Mouse (Mus musculus) kidney, embryonic 15.5 days (tissue): ENCODE data around the gene Trim50. TPM values are rescaled to one million over a fixed set of nuclear protein-coding genes. Genes with fewer than 3 reads are reported as not detected.
"Not testable (repeated sequence)": the region's sequence is repeated elsewhere in the genome, so short reads cannot be mapped to it uniquely, and the experiment has no call there.

ENCODE experiments used
- ATAC-seq: fragments of 200-750 bp; cut with Nextera tagmentation; replicated peaks from 2 replicates; pipeline ENCODE4 v1.8.0; 2017; ENCODE audit warnings: moderate TSS enrichment; ENCODE audit not compliant: low FRiP score
- H3K27ac ChIP-seq: fragments of 300-500 bp; sonication (generic); 2 replicates; pipeline ENCODE4 v1.5.1; 2015; ENCODE audit warnings: mild to moderate bottlenecking, inconsistent platforms
- H3K27me3 ChIP-seq: fragments of 300-500 bp; sonication (generic); 2 replicates; pipeline ENCODE4 v1.6.1; 2015; ENCODE audit warnings: inconsistent platforms
- H3K36me3 ChIP-seq: fragments of 300-500 bp; sonication (generic); 2 replicates; pipeline ENCODE4 v1.6.1; 2015; ENCODE audit warnings: inconsistent platforms
- H3K4me1 ChIP-seq: fragments of 300-500 bp; sonication (generic); 2 replicates; pipeline ENCODE4 v1.6.1; 2015; ENCODE audit warnings: inconsistent platforms
- H3K4me2 ChIP-seq: fragments of 300-500 bp; sonication (generic); 2 replicates; pipeline ENCODE4 v1.6.1; 2015; ENCODE audit warnings: moderate library complexity, mild to moderate bottlenecking, inconsistent platforms
- H3K4me3 ChIP-seq: fragments of 300-500 bp; sonication (generic); replicated peaks from 2 replicates; pipeline ENCODE4 v1.5.1; 2015; ENCODE audit warnings: mild to moderate bottlenecking, inconsistent platforms
- H3K9ac ChIP-seq: fragments of 300-500 bp; sonication (generic); 2 replicates; pipeline ENCODE4 v1.6.1; 2015; ENCODE audit warnings: mild to moderate bottlenecking, inconsistent platforms
- H3K9me3 ChIP-seq: fragments of 300-500 bp; sonication (generic); replicated peaks from 2 replicates; pipeline ENCODE4 v1.6.1; 2016; ENCODE audit warnings: inconsistent platforms
- WGBS: fragments of 180-500 bp; shearing (Covaris S2); methylation state at CpG from one replicate; pipeline ENCODE4 v1.1.7; 2015; ENCODE audit warnings: mixed read lengths; 5-methylcytosine and 5-hydroxymethylcytosine counted together
- polyA plus RNA-seq: library from polyadenylated mRNA; unstranded; fragments of >200 nt; fragmentation: Nextera tagmentation; extraction: Ambion mirVana; gene quantifications from 2 replicates; pipeline ENCODE4 v1.2.1, GENCODE M21; 2015

Gene Trim50
- polyA plus RNA-seq, 1 experiment from 2014 or later: not detected

DNA sequence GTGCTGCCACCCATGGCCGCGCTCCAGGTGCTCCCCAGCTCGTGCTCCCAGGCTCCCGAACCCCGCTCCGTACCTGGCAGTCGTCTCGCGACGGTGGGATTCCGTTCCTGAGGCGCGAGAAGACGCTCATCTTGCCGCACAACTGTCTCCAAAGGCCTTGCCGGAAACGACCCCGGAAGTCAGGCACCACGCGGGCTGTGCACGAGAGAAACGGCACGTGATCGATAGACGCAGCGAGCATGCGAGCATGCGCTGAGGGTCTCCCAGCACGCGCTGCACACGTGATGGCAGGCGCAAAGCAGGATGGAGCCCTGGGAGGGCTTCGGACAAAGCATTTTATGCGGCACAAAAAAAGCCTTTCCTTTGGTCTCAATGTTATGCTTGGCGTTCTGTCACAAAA lies 3.2 kb upstream of the Trim50 start, which contains the start of gene Fkbp6:
Fkbp6 (minus strand) TSS at position 183 of the 400 bp plus-strand sequence.
- H3K9me3 ChIP-seq: no peaks in the 10 kb centered on the region
- no peak within 1 kb of the TSS for H3K9ac ChIP-seq
- H3K4me3 ChIP-seq: no peak within 1 kb of the TSS
- H3K27me3 ChIP-seq: peaks cover 23% of the 10 kb centered on the region
- 89% methylated on average over 35 of the region's 35 CpGs for WGBS
- no peaks in the 10 kb centered on the region for H3K4me1 ChIP-seq
- no peaks in the 10 kb centered on the region for H3K36me3 ChIP-seq
- no peak within 1 kb of the TSS for H3K27ac ChIP-seq
- no peak within 1 kb of the TSS for H3K4me2 ChIP-seq
- ATAC-seq: no peak

DNA sequence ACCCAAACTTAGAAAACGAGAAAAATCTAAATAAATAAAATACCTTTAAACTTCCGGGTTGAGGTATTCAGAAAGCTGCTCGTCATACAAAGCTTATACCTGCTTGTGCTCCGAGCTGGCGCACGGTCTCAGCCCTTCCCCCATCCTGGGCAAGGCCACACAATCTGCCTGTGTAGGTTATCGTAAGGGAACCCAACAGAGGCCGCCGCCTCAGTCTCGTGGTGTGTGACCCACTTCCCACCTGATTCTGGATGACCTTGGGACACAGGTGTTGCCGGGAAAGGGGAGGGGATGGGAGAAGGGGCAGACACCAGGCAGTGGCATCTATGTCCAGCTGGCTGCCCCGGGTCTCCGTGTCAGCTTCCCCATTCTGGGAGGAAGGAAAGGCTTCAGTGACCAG lies 1.5 kb upstream of the Trim50 start:
- no peak overlapping the region for H3K4me3 ChIP-seq
- no peak overlapping the region for H3K4me2 ChIP-seq
- WGBS: 82% methylated on average over 13 of the region's 13 CpGs
- H3K4me1 ChIP-seq: no peaks in the 10 kb centered on the region
- H3K27ac ChIP-seq: no peak overlapping the region
- H3K9me3 ChIP-seq: no peaks in the 10 kb centered on the region
- no peaks in the 10 kb centered on the region for H3K36me3 ChIP-seq
- H3K9ac ChIP-seq: no peak overlapping the region
- no peak for ATAC-seq
- H3K27me3 ChIP-seq: peaks cover 20% of the 10 kb centered on the region

DNA sequence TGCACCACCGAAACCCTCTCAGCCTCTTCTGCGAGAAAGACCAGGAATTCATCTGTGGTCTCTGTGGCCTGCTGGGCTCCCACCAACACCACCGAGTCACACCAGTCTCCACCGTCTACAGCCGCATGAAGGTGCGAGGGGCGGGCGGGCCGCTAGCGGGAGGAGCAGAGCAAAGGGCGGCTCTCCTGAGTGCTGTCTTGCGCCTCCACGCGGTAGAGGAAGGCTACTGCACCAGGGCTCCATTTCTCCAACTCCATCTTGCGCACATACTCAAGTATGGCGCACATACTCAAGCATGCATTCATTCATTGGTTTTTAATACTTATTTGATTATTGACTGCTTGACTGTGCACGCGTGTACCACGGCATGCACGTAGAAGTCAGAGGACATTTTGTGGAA lies 469 bp downstream of the Trim50 start:
- Histone ChIP-seq H3K4me2 (no peak overlapping the region; the same call in 1 of the 2 replicates), H3K4me1 (no peaks in the 10 kb centered on the region), H3K9me3 (0 out of 2 replicates have a peak, but pooled peaks cover 3% of the 10 kb centered on the region), H3K36me3 (no peaks in the 10 kb centered on the region), H3K4me3 (no peak overlapping the region), H3K27me3 (peaks cover 20% of the 10 kb centered on the region), H3K9ac (no peak overlapping the region), H3K27ac (no peak overlapping the region)
- 21% methylated on average over 20 of the region's 20 CpGs for WGBS
- ATAC-seq: no peak

DNA sequence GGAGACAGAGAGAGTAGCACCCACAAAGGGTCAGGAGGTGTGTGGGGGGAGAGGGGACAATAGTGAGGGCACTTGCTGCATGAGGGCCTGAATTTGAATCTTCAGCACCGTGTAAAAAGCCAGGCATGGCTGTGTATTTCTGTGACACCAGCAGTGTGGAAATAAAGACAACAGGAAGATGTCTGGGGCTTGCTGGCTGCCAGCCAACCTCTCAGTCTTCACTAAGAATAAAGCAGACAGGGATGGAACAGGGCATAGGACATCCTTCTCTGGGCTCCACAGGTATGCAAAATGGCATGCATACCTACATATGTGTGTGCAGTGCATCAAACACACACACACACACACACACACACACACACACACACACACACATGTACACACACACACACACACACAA lies 3.0 kb downstream of the Trim50 start:
- no peak for ATAC-seq
- Histone ChIP-seq H3K4me1 (no peaks in the 10 kb centered on the region), H3K36me3 (no peaks in the 10 kb centered on the region), H3K9me3 (0 out of 2 replicates have a peak, but pooled peaks cover 3% of the 10 kb centered on the region), H3K9ac (no peak overlapping the region), H3K4me3 (no peak overlapping the region), H3K4me2 (no peak overlapping the region), H3K27ac (no peak overlapping the region), H3K27me3 (peaks cover 20% of the 10 kb centered on the region)
- 33% methylated on average over 1 of the region's 1 CpGs for WGBS

DNA sequence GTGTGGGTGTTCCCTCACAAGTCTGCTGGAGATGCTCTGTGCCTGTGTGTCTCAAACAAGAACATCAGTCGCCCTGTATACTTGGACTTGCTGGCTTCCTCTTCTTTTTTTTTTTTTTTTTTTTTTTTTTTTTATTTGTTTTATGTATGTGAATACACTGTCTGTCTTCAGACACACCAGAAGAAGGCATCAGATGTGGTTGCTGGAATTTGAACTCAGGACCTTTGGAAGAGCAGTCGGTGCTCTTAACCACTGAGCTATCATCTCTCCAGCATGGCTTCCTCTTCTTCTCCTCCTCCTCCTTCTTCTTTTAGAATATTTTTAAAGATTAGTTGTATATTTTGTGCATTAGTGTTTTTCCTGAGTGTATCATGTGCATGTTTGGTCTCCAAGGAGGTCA lies 4.5 kb downstream of the Trim50 start:
- H3K36me3 ChIP-seq: no peaks in the 10 kb centered on the region
- H3K9ac ChIP-seq: no peak overlapping the region
- H3K4me1 ChIP-seq: no peaks in the 10 kb centered on the region
- no peak overlapping the region for H3K4me2 ChIP-seq
- H3K9me3 ChIP-seq: 0 out of 2 replicates have a peak, but pooled peaks cover 3% of the 10 kb centered on the region
- H3K27me3 ChIP-seq: peaks cover 16% of the 10 kb centered on the region
- no peak; the same call in 1 of the 2 replicates for ATAC-seq
- H3K4me3 ChIP-seq: no peak overlapping the region
- H3K27ac ChIP-seq: no peak overlapping the region
- WGBS: 88% methylated on average over 2 of the region's 2 CpGs

GRCm38 (mm10) chr5:135359772-135360171 lies 6.7 kb downstream of the Trim50 start:
- no peaks in the 10 kb centered on the region for H3K4me1 ChIP-seq
- H3K9me3 ChIP-seq: 0 out of 2 replicates have a peak, but pooled peaks cover 3% of the 10 kb centered on the region
- no peak for ATAC-seq
- peaks cover 4% of the 10 kb centered on the region; the same call in 1 of the 2 replicates for H3K27me3 ChIP-seq
- H3K4me3 ChIP-seq: no peak overlapping the region
- 87% methylated on average over 2 of the region's 2 CpGs for WGBS
- H3K27ac ChIP-seq: no peak overlapping the region
- no peak overlapping the region for H3K9ac ChIP-seq
- no peak overlapping the region for H3K4me2 ChIP-seq
- H3K36me3 ChIP-seq: no peaks in the 10 kb centered on the region

GRCm38 (mm10) chr5:135362572-135362971 lies 9.5 kb downstream of the Trim50 start:
- Histone ChIP-seq H3K4me2 (no peak overlapping the region), H3K27ac (no peak overlapping the region), H3K36me3 (no peaks in the 10 kb centered on the region), H3K4me3 (no peak overlapping the region), H3K9ac (no peak overlapping the region), H3K9me3 (0 out of 2 replicates have a peak, but pooled peaks cover 2% of the 10 kb centered on the region), H3K27me3 (peaks cover 4% of the 10 kb centered on the region; the same call in 1 of the 2 replicates), H3K4me1 (no peaks in the 10 kb centered on the region)
- WGBS: 90% methylated on average over 3 of the region's 3 CpGs
- no peak for ATAC-seq

GRCm38 (mm10) chr5:135363540-135363939 lies 10.4 kb downstream of the Trim50 start:
- H3K4me3 ChIP-seq: no peak overlapping the region
- H3K36me3 ChIP-seq: no peaks in the 10 kb centered on the region
- ATAC-seq: 0 out of 2 replicates have a peak, but pooled peaks have one; percentile 25
- peaks cover 4% of the 10 kb centered on the region; the same call in 1 of the 2 replicates for H3K27me3 ChIP-seq
- H3K9me3 ChIP-seq: no peaks in the 10 kb centered on the region
- no peak overlapping the region for H3K9ac ChIP-seq
- H3K4me2 ChIP-seq: no peak overlapping the region
- H3K4me1 ChIP-seq: no peaks in the 10 kb centered on the region
- WGBS: 28% methylated on average over 12 of the region's 12 CpGs
- H3K27ac ChIP-seq: no peak overlapping the region

DNA sequence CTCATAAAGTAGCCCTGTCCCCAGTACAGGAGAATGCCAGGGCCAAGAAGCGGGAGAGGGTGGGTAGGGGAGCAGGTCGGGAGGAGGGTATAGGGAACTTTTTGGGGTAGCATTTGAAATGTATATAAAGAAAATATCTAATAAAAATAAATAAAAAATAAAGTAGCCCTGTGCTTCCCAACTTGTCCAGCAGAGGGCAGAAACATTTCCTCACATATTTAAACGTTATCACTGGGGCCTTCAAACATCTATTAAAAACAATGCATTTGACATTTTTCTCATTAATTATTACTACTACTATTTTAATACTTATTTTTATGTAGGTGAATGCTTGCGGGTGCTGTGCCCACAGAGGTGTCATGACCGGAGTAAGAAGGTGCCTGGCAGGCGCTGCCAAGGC lies 14.7 kb downstream of the Trim50 start:
- peaks cover 16% of the 10 kb centered on the region for H3K36me3 ChIP-seq
- no peak overlapping the region for H3K27ac ChIP-seq
- no peaks in the 10 kb centered on the region for H3K9me3 ChIP-seq
- no peak for ATAC-seq
- H3K4me2 ChIP-seq: no peak overlapping the region
- H3K9ac ChIP-seq: no peak overlapping the region
- no peak overlapping the region for H3K4me3 ChIP-seq
- WGBS: 58% methylated on average over 6 of the region's 6 CpGs
- peaks cover 4% of the 10 kb centered on the region; the same call in 1 of the 2 replicates for H3K27me3 ChIP-seq
- H3K4me1 ChIP-seq: peaks cover 18% of the 10 kb centered on the region

DNA sequence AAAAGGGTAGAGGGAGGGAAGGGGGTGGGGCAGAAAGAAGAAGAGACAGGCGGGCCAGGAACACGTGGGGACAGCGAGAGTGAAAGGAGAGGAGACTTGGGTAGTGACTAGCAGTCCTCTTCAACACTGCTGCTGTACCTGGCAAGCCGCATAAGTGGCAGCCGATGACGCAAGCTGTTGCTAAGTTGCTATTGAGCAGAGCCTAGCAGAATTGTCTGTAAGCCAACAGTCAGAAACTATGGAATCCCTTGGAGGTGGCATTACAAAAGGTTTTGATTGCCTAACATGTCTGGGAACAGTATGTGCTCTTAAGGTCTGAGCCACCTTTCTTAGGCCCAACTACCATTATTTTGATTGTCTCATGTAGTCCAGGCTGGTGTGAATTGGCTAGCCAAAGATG lies 15.2 kb downstream of the Trim50 start:
- H3K36me3 ChIP-seq: peaks cover 19% of the 10 kb centered on the region
- WGBS: 79% methylated on average over 6 of the region's 6 CpGs
- H3K9ac ChIP-seq: no peak overlapping the region
- no peak for ATAC-seq
- H3K9me3 ChIP-seq: no peaks in the 10 kb centered on the region
- H3K4me3 ChIP-seq: no peak overlapping the region
- peaks cover 4% of the 10 kb centered on the region; the same call in 1 of the 2 replicates for H3K27me3 ChIP-seq
- no peak overlapping the region for H3K27ac ChIP-seq
- peaks cover 18% of the 10 kb centered on the region for H3K4me1 ChIP-seq
- no peak overlapping the region for H3K4me2 ChIP-seq

- Histone ChIP-seq H3K4me3 (peak overlapping the region; percentile 98), H3K36me3 (peaks cover 28% of the 10 kb centered on the region), H3K9ac (peak overlapping the region; percentile 90), H3K4me2 (peak overlapping the region; percentile 86), H3K27ac (peak overlapping the region; percentile 90), H3K4me1 (peaks cover 18% of the 10 kb centered on the region)
- not testable (repeated sequence) for ATAC-seq, H3K27me3 ChIP-seq, H3K9me3 ChIP-seq
- WGBS: 57% methylated on average over 9 of the region's 9 CpGs
Observed at GRCm38 (mm10) chr5:135369196-135369595, 16.1 kb downstream of the Trim50 start.

DNA sequence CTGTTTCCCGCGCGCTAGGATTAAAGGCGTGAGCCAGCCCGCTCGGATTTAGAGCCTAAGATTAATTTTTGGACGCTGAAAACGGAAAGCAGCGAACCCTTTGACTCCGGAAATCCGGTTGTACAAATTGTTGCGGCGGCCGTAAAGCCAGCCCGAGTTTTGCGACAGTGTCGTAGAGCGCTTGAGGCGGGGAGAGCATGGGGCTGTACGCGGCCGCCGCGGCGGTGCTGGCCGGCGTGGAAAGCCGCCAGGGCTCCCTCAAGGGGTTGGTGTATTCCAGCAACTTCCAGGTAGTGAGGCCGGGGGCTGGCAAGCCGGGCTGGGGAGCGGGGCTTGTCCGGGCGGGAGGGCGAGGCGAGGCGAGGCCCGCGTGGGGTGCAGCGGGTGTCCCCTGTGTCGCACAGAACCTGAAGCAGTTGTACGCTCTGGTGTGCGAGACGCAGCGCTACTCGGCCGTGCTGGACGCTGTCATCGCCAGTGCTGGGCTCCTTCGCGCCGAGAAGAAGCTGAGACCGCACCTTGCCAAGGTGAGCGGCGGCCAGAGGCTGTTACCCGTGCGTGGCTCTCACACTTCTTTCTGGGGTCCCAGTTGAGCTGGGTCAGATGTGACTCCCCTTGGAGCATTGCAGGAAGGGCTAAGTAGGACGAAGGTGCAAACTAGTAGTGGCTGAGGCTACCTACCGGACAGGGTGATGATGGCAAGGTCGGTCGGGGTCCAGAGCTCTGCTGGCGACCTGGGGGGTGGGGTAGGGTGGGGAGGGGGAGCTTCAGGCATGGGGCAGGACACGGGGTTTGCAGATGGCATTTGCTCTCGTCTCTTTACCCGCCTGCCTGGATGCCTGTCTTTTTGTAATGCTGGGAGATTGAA lies 16.9 kb downstream of the Trim50 start, which contains the start of gene Nsun5:
Nsun5 (plus strand) TSS at position 167 of the 868 bp plus-strand sequence.
- H3K4me2 ChIP-seq: peak within 1 kb of the TSS; percentile 86
- H3K4me1 ChIP-seq: peaks cover 18% of the 10 kb centered on the region
- under 1% methylated on average over 64 of the region's 64 CpGs for WGBS
- H3K9ac ChIP-seq: peak within 1 kb of the TSS; percentile 90
- H3K27ac ChIP-seq: peak within 1 kb of the TSS; percentile 90
- H3K4me3 ChIP-seq: peak within 1 kb of the TSS; percentile 98
- peaks cover 36% of the 10 kb centered on the region for H3K36me3 ChIP-seq
- H3K9me3 ChIP-seq: no peaks in the 10 kb centered on the region
- peak; percentile 79 for ATAC-seq
- no peaks in the 10 kb centered on the region for H3K27me3 ChIP-seq
